Mouse (Mus musculus) MEL (cell line): ENCODE results near the gene Pcbp4.

ENCODE experiments used
- BHLHE40 ChIP-seq: IDR thresholded peaks from 2 replicates; pipeline ENCODE4 v1.6.1; 2012; ENCODE audit warnings: low read depth, mild to moderate bottlenecking, inconsistent platforms, low read length, improper control_type of control experiment, borderline replicate concordance
- CHD2 ChIP-seq: IDR thresholded peaks from 2 replicates; pipeline ENCODE4 v1.6.1; 2011; ENCODE audit warnings: low read length, improper control_type of control experiment
- EP300 ChIP-seq, 2 experiments: IDR thresholded peaks; 2 replicates each; pipeline ENCODE4 v1.6.1; 2011; ENCODE audit warnings: improper control_type of control experiment in 2 of 2, low read length in 2 of 2, low read depth in 1 of 2, mild to moderate bottlenecking in 1 of 2
- HCFC1 ChIP-seq: IDR thresholded peaks from 2 replicates; pipeline ENCODE4 v1.6.1; 2012; ENCODE audit warnings: low read depth, mild to moderate bottlenecking, inconsistent platforms, low read length, improper control_type of control experiment, moderate library complexity
- JUND ChIP-seq: IDR thresholded peaks from 2 replicates; pipeline ENCODE4 v1.6.1; 2011; ENCODE audit warnings: low read depth, mild to moderate bottlenecking, improper control_type of control experiment, low read length
- MAFK ChIP-seq: IDR thresholded peaks from 2 replicates; pipeline ENCODE4 v1.6.1; 2011; ENCODE audit warnings: low read depth, mild to moderate bottlenecking, low read length, improper control_type of control experiment, borderline replicate concordance
- MAX ChIP-seq: IDR thresholded peaks from 2 replicates; pipeline ENCODE4 v1.6.1; 2011; ENCODE audit warnings: low read length, improper control_type of control experiment
- MEF2A ChIP-seq: IDR thresholded peaks from 2 replicates; pipeline ENCODE4 v1.6.1; 2014; ENCODE audit warnings: low read depth, mild to moderate bottlenecking, inconsistent platforms, low read length, improper control_type of control experiment; ENCODE audit not compliant: poor library complexity, insufficient replicate concordance, severe bottlenecking; ENCODE audit errors: extremely low read depth
- POLR2A ChIP-seq, 2 experiments: IDR thresholded peaks; 2 replicates each; pipeline ENCODE4 v1.6.1; 2011 to 2012; ENCODE audit warnings: low read length in 2 of 2, mild to moderate bottlenecking in 2 of 2, control low read depth in 1 of 2, improper control_type of control experiment in 1 of 2, low read depth in 1 of 2, moderate library complexity in 1 of 2; ENCODE audit not compliant: control insufficient read depth in 1 of 2, insufficient read depth in 1 of 2, poor library complexity in 1 of 2
- SIN3A ChIP-seq: IDR thresholded peaks from 2 replicates; pipeline ENCODE4 v1.6.1; 2012; ENCODE audit warnings: low read length, improper control_type of control experiment, inconsistent platforms
- USF2 ChIP-seq, 2 experiments: IDR thresholded peaks; 2 replicates each; pipeline ENCODE4 v1.6.1; 2011 to 2012; ENCODE audit warnings: improper control_type of control experiment in 2 of 2, low read length in 2 of 2, borderline replicate concordance in 1 of 2, inconsistent platforms in 1 of 2, low read depth in 1 of 2, mild to moderate bottlenecking in 1 of 2; ENCODE audit not compliant: insufficient read depth in 1 of 2

DNA sequence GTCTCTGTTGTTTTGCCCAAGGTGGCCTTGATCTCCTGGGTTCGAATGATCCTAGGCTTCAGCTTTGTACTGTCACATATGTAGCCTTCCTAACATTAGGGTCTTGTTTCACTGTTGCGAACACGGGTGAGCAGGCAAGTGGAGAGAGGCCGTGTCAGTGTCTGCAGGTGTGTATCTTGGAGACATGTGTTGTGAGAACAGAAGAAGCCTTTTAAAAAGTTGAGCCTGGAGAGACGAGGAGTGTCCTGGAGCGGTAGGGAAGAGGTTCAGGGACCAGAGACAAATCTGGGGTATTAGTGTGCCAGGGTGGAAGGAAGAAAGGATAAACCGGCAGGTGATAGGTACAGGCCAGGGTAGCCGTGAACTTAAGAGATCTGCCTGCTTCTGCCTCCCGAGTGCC is 25.0 kb downstream of the Pcbp4 start:
- TF ChIP-seq POLR2A (IDR thresholded peaks at IDR 0.05; ENCODE audit: control insufficient read depth in 1 of 2, insufficient read depth in 1 of 2, low read depth in 1 of 2, low read length in 2 of 2, poor library complexity in 1 of 2), result no peak
- TF ChIP-seq EP300 (IDR thresholded peaks at IDR 0.05; ENCODE audit: low read depth in 1 of 2, low read length in 2 of 2), result no peak
- TF ChIP-seq HCFC1, result no peak
- TF ChIP-seq CHD2, result no peak
- no peak for TF ChIP-seq SIN3A
- no peak for TF ChIP-seq BHLHE40
- no peak for TF ChIP-seq USF2 (IDR thresholded peaks at IDR 0.05; ENCODE audit: borderline replicate concordance in 1 of 2, insufficient read depth in 1 of 2, low read depth in 1 of 2, low read length in 2 of 2)
- no peak for TF ChIP-seq MAFK
- no peak for TF ChIP-seq JUND
- TF ChIP-seq MEF2A, result no peak
- no peak for TF ChIP-seq MAX
